Mouse (Mus musculus) forelimb bud, embryonic 11.5 days (tissue): ENCODE measurements around the gene Olfr883.

ENCODE experiments used
- DNase-seq: peaks from one replicate; pipeline ENCODE4 v3.0.0-alpha.2; 2012; ENCODE audit warnings: low read depth, low spot score

Gene Olfr883

GRCm38 (mm10) chr9:38025508-38025907 lies at the start of gene Olfr883:
Gene Olfr883, plus strand, starts transcription at chr9:38025808.
- DNase-seq, result no peak

GRCm38 (mm10) chr9:37991525-37991924 lies 34.1 kb upstream of the Olfr883 start, which contains the start of gene Olfr881:
Gene Olfr881, plus strand, starts transcription at chr9:37991825.
- DNase-seq, result no peak

DNA sequence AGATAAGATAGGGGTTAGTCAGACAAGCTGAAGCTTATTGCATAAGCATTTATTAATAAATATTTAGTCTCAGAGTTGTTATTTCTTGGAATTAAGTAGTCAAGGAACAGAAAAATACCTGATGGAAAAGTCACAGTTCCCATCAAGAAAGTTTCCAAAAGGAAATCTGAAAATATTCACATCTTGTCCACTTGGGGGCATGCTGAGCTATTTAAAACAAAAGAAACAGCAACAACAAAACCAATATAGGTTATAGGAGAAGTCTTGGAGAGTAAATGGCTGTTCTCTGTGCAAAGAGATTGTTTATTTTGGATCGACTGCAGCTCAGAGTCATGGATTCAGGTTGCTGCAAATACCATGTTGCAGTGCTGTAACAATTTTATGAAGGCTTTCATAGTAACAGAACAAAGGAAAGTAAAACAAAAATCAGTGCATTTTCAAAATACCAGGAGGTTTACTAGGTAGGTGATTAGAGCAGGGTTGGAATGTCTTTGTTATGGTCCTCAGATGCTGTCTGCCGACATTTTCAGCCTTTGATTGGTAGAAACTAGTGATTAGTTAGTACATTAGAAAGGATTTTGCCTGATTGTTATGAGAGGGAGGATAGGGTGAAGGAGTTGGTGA lies 26.9 kb upstream of the Olfr883 start:
- DNase-seq, result peak; percentile 0

DNA sequence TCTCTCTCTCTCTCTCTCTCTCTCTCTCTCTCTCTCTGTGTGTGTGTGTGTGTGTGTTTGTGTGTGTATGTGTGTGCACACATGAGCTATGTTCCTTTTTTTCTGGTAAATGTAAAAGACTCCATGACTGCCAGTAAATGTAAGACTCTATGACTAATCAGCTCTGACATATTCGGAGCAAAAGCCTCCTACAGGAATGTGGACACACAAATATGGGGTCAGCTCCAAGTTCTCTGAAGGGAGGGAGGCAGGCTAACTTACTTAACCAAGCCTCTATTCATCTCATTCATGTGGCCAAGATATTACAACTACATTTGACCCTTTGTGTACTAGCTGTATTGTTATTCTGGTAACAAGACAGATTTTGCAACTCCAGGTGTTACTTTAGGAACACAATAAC lies 25.6 kb upstream of the Olfr883 start:
- DNase-seq, result no peak

GRCm38 (mm10) chr9:38046255-38046654 lies 20.6 kb downstream of the Olfr883 start, which contains the start of gene Olfr884:
Gene Olfr884, plus strand, starts transcription at chr9:38046555.
- no peak for DNase-seq

DNA sequence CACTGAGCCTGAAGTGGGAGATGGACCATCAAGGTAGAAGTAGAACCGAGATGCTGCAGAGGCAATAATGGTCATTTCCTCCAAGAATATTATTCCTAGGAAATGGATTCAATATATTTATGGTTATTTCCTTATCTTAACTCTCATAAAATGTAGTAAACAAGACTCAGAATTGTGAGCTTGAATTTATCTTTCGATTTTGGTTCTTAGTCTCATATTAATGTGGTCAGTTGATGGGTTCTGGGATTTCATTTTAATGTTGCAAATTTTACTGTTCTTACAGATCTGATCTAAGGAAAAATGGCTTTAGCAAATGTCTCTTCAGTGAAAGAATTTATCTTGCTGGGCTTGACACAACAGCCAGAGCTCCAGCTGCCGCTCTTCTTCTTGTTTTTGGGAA lies 35.4 kb downstream of the Olfr883 start, which contains the start of gene Olfr885:
Gene Olfr885, plus strand, starts transcription at position 301 of the 400 bp plus-strand sequence.
- no peak for DNase-seq
